Mouse (Mus musculus) frontal cortex, adult (tissue): ENCODE data around the gene Wwc2.

ENCODE experiments used
- ATAC-seq: cut with Nextera tagmentation; 2 replicates; pipeline ENCODE4 v1.9.2; 2017; ENCODE audit warnings: mild to moderate bottlenecking, moderate library complexity, mixed read lengths; ENCODE audit not compliant: low TSS enrichment

The Wwc2 gene

GRCm38 (mm10) chr8:47851824-47852502 lies 138.8 kb downstream of the Wwc2 start:
- peak; percentile 68 for ATAC-seq

- ATAC-seq: no peak
Observed at GRCm38 (mm10) chr8:47849842-47850241, 140.9 kb downstream of the Wwc2 start.

- no peak for ATAC-seq
Observed at GRCm38 (mm10) chr8:47847931-47848330, 142.8 kb downstream of the Wwc2 start.

- no peak for ATAC-seq
Observed at GRCm38 (mm10) chr8:47847161-47847560, 143.6 kb downstream of the Wwc2 start.

- ATAC-seq: no peak
Observed at GRCm38 (mm10) chr8:47845956-47846355, 144.8 kb downstream of the Wwc2 start.

GRCm38 (mm10) chr8:47843651-47844050 lies 147.1 kb downstream of the Wwc2 start:
- ATAC-seq: no peak

GRCm38 (mm10) chr8:47843063-47843462 lies 147.7 kb downstream of the Wwc2 start:
- peak; percentile 75 for ATAC-seq

- no peak for ATAC-seq
Observed at GRCm38 (mm10) chr8:47833944-47834343, 156.8 kb downstream of the Wwc2 start.

GRCm38 (mm10) chr8:47832616-47833015 lies 158.1 kb downstream of the Wwc2 start:
- ATAC-seq: no peak

- ATAC-seq: no peak
Observed at GRCm38 (mm10) chr8:47826911-47827310, 163.8 kb downstream of the Wwc2 start.

GRCm38 (mm10) chr8:47825596-47825995 lies 165.1 kb downstream of the Wwc2 start:
- no peak for ATAC-seq

GRCm38 (mm10) chr8:47824182-47824581 lies 166.5 kb downstream of the Wwc2 start, which contains the start of gene Cldn22:
TSS of gene Cldn22 (plus strand) at chr8:47824482.
- ATAC-seq: peak; percentile 59

GRCm38 (mm10) chr8:47823777-47824176 lies 166.9 kb downstream of the Wwc2 start:
- 0 out of 2 replicates have a peak, but pooled peaks have one; percentile 0 for ATAC-seq

- peak; percentile 24; the same call in 1 of the 2 replicates for ATAC-seq
Observed at GRCm38 (mm10) chr8:47822541-47822940, 168.2 kb downstream of the Wwc2 start.

GRCm38 (mm10) chr8:47821843-47822242 lies 168.9 kb downstream of the Wwc2 start, which contains the start of gene Cldn24:
TSS of gene Cldn24 (plus strand) at chr8:47822143.
- no peak for ATAC-seq

- no peak for ATAC-seq
Observed at GRCm38 (mm10) chr8:47820914-47821772, 169.6 kb downstream of the Wwc2 start.

GRCm38 (mm10) chr8:47819034-47819433 lies 171.7 kb downstream of the Wwc2 start:
- no peak for ATAC-seq

GRCm38 (mm10) chr8:47811221-47811620 lies 179.5 kb downstream of the Wwc2 start:
- no peak for ATAC-seq

- no peak for ATAC-seq
Observed at GRCm38 (mm10) chr8:47810666-47811015, 180.1 kb downstream of the Wwc2 start.

- no peak for ATAC-seq
Observed at GRCm38 (mm10) chr8:47809970-47810665, 180.6 kb downstream of the Wwc2 start.

- ATAC-seq: no peak
Observed at GRCm38 (mm10) chr8:47804262-47804661, 186.5 kb downstream of the Wwc2 start.

- ATAC-seq: peak; percentile 73
Observed at GRCm38 (mm10) chr8:47802349-47802748, 188.4 kb downstream of the Wwc2 start.
